Mouse (Mus musculus): ENCODE results near the gene Klhl35.

DNA sequence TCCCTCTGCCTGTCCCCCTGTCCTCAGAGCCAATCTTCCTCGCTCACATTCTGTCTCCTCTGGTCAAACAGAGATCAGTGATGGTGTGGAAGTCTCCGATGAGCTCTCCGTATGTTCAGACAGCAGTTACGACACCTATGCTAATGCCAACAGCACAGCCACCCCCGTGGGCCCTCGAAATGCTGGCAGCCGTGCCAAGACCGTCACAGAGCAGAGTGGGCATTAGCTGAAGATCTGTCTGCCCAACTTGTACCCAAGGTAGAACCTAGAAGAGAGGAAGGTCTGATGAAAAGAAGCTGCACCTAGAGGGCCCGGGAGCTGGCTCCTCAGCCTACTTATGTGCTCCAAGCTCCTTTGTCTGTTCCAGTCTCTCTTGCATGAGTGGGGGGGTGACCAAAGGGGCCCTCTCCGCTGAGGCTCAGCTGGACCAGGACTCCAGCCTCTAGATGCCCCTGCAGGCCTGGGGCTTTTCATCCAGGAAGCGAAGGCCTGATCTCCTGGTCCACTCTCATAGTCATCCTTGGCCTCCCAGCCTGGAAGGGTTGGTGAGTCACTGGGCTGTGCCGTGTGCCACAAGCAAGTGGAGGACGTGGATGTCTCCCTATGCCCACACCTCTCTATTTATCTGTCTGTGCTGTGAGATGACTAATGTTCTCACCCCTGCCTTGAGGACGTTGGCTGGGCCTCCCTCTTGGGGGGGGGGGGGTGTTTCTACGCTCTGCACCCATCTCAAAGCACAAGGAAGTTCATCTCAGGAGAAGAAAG lies 5.7 kb upstream of the Klhl35 start:
- TF ChIP-seq POLR2A (IDR thresholded peaks at IDR 0.05; ENCODE audit: insufficient read length, low read depth) (no peak), USF1 (IDR thresholded peaks at IDR 0.05; ENCODE audit: low read depth) (no peak), MAX (IDR thresholded peaks at IDR 0.05; ENCODE audit: low read depth) (no peak), REST (IDR thresholded peaks at IDR 0.05; ENCODE audit: insufficient read depth, insufficient read length) (no peak), MYOG (IDR thresholded peaks at IDR 0.05; ENCODE audit: control insufficient read depth in 1 of 3, insufficient read depth in 1 of 3, insufficient read length in 2 of 3, low read depth in 2 of 3) (no peak)

Measured in myocyte (in vitro differentiated cells).